ENCODE assay signal across 8 mouse cellular contexts in genomic region chr11:97450305-97450922, GRCm38 (mm10). TPM values are rescaled to one million over a fixed set of nuclear protein-coding genes. Genes with fewer than 3 reads are reported as not detected.
DNase-seq lines count a peak whose midpoint lies in the region; ATAC-seq and TF ChIP-seq lines count a peak whose summit lies in the region.

No protein-coding gene starts in this region.

- H3K9me3 ChIP-seq in E14TG2a.4 (ENCODE audit: low read length): no peaks in the 10 kb centered on the region
- H3K9me3 ChIP-seq in heart, embryonic 15.5 days (replicated peaks): no peaks in the 10 kb centered on the region
- H3K9me3 ChIP-seq in liver, embryonic 15.5 days (replicated peaks): no peaks in the 10 kb centered on the region

- TF ChIP-seq CTCF in E14TG2a.4 (conservative IDR thresholded peaks at IDR 0.05; ENCODE audit: low read length): no peak

- peak overlapping the region; percentile 46 for H3K9ac ChIP-seq in heart, embryonic 15.5 days
- H3K9ac ChIP-seq in liver, embryonic 15.5 days: peak overlapping the region; percentile 26; the same call in 1 of the 2 replicates

- H3K36me3 ChIP-seq in E14TG2a.4 (ENCODE audit: insufficient read depth, low read length): peaks cover 92% of the 10 kb centered on the region
- peaks cover 75% of the 10 kb centered on the region for H3K36me3 ChIP-seq in heart, embryonic 15.5 days
- peaks cover 97% of the 10 kb centered on the region for H3K36me3 ChIP-seq in liver, embryonic 15.5 days (replicated peaks)

- 28% methylated on average over 10 of the region's 10 CpGs for WGBS in heart, embryonic 15.5 days
- 75% methylated on average over 10 of the region's 10 CpGs for WGBS in liver, embryonic 15.5 days (ENCODE audit: insufficient replicate concordance)

- DNase-seq in frontal cortex, postnatal 36 days (ENCODE audit: low spot score in 2 of 2): peak; percentile 54 to 57
- DNase-seq in frontal cortex, postnatal 14 days (ENCODE audit: low spot score in 2 of 2): no peak
- peak; percentile 43 to 54 for DNase-seq in cerebellum, postnatal 36 days
- peak; percentile 43 to 50 for DNase-seq in right cerebral cortex, postnatal 36 days (ENCODE audit: low spot score in 2 of 2)
- no peak for DNase-seq in urinary bladder, adult 18-20 months (ENCODE audit: low spot score in 2 of 2)

- peaks cover 83% of the 10 kb centered on the region for H3K4me1 ChIP-seq in E14TG2a.4 (replicated peaks; ENCODE audit: low read depth, low read length)
- H3K4me1 ChIP-seq in heart, embryonic 15.5 days (replicated peaks): peaks cover 45% of the 10 kb centered on the region
- H3K4me1 ChIP-seq in liver, embryonic 15.5 days (replicated peaks): peaks cover 61% of the 10 kb centered on the region

- H3K27ac ChIP-seq in heart, embryonic 15.5 days: peak overlapping the region; percentile 88
- peak overlapping the region; percentile 70 for H3K27ac ChIP-seq in liver, embryonic 15.5 days (replicated peaks)

- peak; percentile 21; the same call in 1 of the 2 replicates for ATAC-seq in heart, embryonic 15.5 days (replicated peaks; ENCODE audit: insufficient number of reproducible peaks, insufficient read depth, low FRiP score, low read depth)
- ATAC-seq in liver, embryonic 15.5 days (ENCODE audit: insufficient read depth): no peak

- peak overlapping the region; percentile 69 for H3K4me3 ChIP-seq in E14TG2a.4 (replicated peaks; ENCODE audit: low read length)
- H3K4me3 ChIP-seq in heart, embryonic 15.5 days: peak overlapping the region; percentile 42
- peak overlapping the region; percentile 33 for H3K4me3 ChIP-seq in liver, embryonic 15.5 days (replicated peaks)

- H3K4me2 ChIP-seq in heart, embryonic 15.5 days: peak overlapping the region; percentile 61
- peak overlapping the region; percentile 53 for H3K4me2 ChIP-seq in liver, embryonic 15.5 days

- H3K27me3 ChIP-seq in E14TG2a.4 (ENCODE audit: insufficient read depth, low read length): no peaks in the 10 kb centered on the region
- no peaks in the 10 kb centered on the region for H3K27me3 ChIP-seq in heart, embryonic 15.5 days
- H3K27me3 ChIP-seq in liver, embryonic 15.5 days: no peaks in the 10 kb centered on the region

RNA-seq across cellular contexts. Expression of gene Arhgap23, which starts 35.1 kb away (rescaled TPM):
- polyA plus RNA-seq in heart, embryonic 15.5 days (2015; fragmentation: Nextera tagmentation; extraction: Ambion mirVana): 6.0 and 7.8 TPM in 2 replicates
- 6.6 and 9.4 TPM in 2 replicates for polyA plus RNA-seq in liver, embryonic 15.5 days (2015; fragmentation: Nextera tagmentation; extraction: Ambion mirVana)

RNA-seq across cellular contexts. Expression of gene 4933428G20Rik, which starts 49.7 kb away (rescaled TPM):
- polyA plus RNA-seq in heart, embryonic 15.5 days (2015; fragmentation: Nextera tagmentation; extraction: Ambion mirVana): 0.78 and 1.0 TPM in 2 replicates
- polyA plus RNA-seq in liver, embryonic 15.5 days (2015; fragmentation: Nextera tagmentation; extraction: Ambion mirVana): 0.39 and 0.61 TPM in 2 replicates

Comparison
In these comparisons a context has a peak if more than half of its experiments do, and no peak if none do; other contexts are left out.
1. DNase-seq: peak in frontal cortex, postnatal 36 days (2 of 2), cerebellum, postnatal 36 days (2 of 2) and right cerebral cortex, postnatal 36 days (2 of 2); none in frontal cortex, postnatal 14 days (0 of 2) and urinary bladder, adult 18-20 months (0 of 2).
2. Peak in every context shown above with its lines, with median percentiles within 50 percentile points of each other: H3K4me3 ChIP-seq.